Mouse (Mus musculus) bone marrow macrophage, adult 2 months (primary cell): ENCODE measurements around the gene Nr1h5.

ENCODE experiments used
- CTCF ChIP-seq: IDR thresholded peaks from 2 replicates; pipeline ENCODE4 v1.5.1; 2012; ENCODE audit warnings: low read depth, mild to moderate bottlenecking, low read length, moderate library complexity
- POLR2A ChIP-seq: IDR thresholded peaks from 2 replicates; pipeline ENCODE4 v1.6.1; 2012; ENCODE audit warnings: mild to moderate bottlenecking, low read depth, low read length, borderline replicate concordance

DNA sequence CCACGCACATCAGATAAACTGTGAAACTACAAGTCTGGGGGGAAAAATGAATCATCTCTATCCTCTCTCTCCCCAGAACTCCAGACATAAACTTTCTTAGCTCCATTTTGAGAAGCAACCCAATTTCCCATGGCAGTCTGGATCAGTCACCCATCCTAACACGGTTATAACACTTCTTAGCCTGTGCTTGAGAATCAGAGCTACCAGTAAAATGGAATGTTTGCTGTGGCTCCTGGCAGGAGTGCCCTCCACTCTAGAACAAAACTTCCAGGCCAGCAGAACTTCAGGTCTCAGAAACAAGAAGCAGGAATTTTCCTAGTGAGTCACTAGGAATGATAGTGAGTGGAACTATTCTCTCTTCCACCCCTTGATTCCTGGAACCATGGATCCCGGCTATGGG, 6.6 kb upstream of the Nr1h5 start:
- TF ChIP-seq CTCF (no peak), POLR2A (no peak)
